Mouse (Mus musculus): ENCODE data around the gene Zc3h6. TPM values are rescaled to one million over a fixed set of nuclear protein-coding genes. Genes with fewer than 3 reads are reported as not detected.

Zc3h6 gene
- 1.8 and 2.2 TPM in 2 replicates for polyA plus RNA-seq (2014; fragmentation: Nextera tagmentation; extraction: Ambion mirVana)

- H3K4me1 ChIP-seq (replicated peaks; ENCODE audit: control insufficient read depth, insufficient read depth, low read length), result 0 out of 2 replicates have a peak, but pooled peaks cover 2% of the 10 kb centered on the region
- peak within 1 kb of the TSS; percentile 96 for H3K9ac ChIP-seq (ENCODE audit: low read depth, low read length)
- H3K4me3 ChIP-seq (ENCODE audit: low read depth, low read length), result peak within 1 kb of the TSS; percentile 61
- ATAC-seq (ENCODE audit: low FRiP score) (peak; percentile 97), DNase-seq (ENCODE audit: low spot score) (peak; percentile 99)
- no peaks in the 10 kb centered on the region for H3K9me3 ChIP-seq (ENCODE audit: control insufficient read depth, low read length)
- peak within 1 kb of the TSS; percentile 32 for H3K4me2 ChIP-seq (replicated peaks; ENCODE audit: low read depth, low read length)
- H3K36me3 ChIP-seq (ENCODE audit: control insufficient read depth, insufficient read depth, low read length), result no peaks in the 10 kb centered on the region
- H3K27ac ChIP-seq (ENCODE audit: low read depth, low read length), result peak within 1 kb of the TSS; percentile 98
- 1% methylated on average over 65 of the region's 65 CpGs for WGBS
- no peaks in the 10 kb centered on the region for H3K27me3 ChIP-seq (ENCODE audit: control insufficient read depth, insufficient read depth, low read length)
Observed at GRCm38 (mm10) chr2:128966641-128967580, at the start of gene Zc3h6. Zc3h6 (plus strand) TSS chr2:128967402.

DNA sequence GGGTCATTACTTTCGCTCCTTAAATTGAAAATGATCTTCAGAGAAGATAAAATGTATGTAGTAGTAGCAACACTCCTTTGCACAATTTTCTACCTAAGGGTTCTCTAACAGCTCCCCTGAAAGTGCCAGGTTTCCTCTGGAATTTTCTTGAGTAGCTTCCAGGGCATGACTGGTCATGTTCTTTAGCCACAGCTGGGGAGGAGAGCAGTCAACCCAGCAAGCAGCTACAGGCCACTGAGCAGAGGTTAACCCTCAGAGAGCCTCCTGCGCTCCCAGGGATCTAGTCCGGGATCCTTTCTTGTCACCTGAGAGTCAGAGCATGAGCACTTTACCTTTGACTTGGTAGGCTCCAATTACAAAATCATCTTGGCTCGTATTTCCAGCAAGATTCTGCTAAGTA, 42.4 kb upstream of the Zc3h6 start:
- 93% methylated on average over 4 of the region's 4 CpGs for WGBS
- Histone ChIP-seq H3K9me3 (ENCODE audit: control insufficient read depth, low read length) (no peaks in the 10 kb centered on the region), H3K27ac (ENCODE audit: low read depth, low read length) (no peak overlapping the region), H3K4me3 (ENCODE audit: low read depth, low read length) (no peak overlapping the region), H3K4me2 (replicated peaks; ENCODE audit: low read depth, low read length) (no peak overlapping the region), H3K4me1 (replicated peaks; ENCODE audit: control insufficient read depth, insufficient read depth, low read length) (no peaks in the 10 kb centered on the region), H3K27me3 (ENCODE audit: control insufficient read depth, insufficient read depth, low read length) (no peaks in the 10 kb centered on the region), H3K36me3 (ENCODE audit: control insufficient read depth, insufficient read depth, low read length) (no peaks in the 10 kb centered on the region), H3K9ac (ENCODE audit: low read depth, low read length) (no peak overlapping the region)
- DNase-seq (ENCODE audit: low spot score) (no peak), ATAC-seq (ENCODE audit: low FRiP score) (no peak)

- Histone ChIP-seq H3K4me3 (ENCODE audit: low read depth, low read length) (no peak overlapping the region), H3K9ac (ENCODE audit: low read depth, low read length) (no peak overlapping the region), H3K4me1 (replicated peaks; ENCODE audit: control insufficient read depth, insufficient read depth, low read length) (no peaks in the 10 kb centered on the region), H3K9me3 (ENCODE audit: control insufficient read depth, low read length) (no peaks in the 10 kb centered on the region), H3K36me3 (ENCODE audit: control insufficient read depth, insufficient read depth, low read length) (no peaks in the 10 kb centered on the region), H3K4me2 (replicated peaks; ENCODE audit: low read depth, low read length) (no peak overlapping the region), H3K27me3 (ENCODE audit: control insufficient read depth, insufficient read depth, low read length) (no peaks in the 10 kb centered on the region), H3K27ac (ENCODE audit: low read depth, low read length) (no peak overlapping the region)
- no peak for ATAC-seq (ENCODE audit: low FRiP score)
- DNase-seq (ENCODE audit: low spot score), result no peak
- WGBS, result 98% methylated on average over 3 of the region's 3 CpGs
Observed at GRCm38 (mm10) chr2:128928446-128928845, 38.8 kb upstream of the Zc3h6 start.

DNA sequence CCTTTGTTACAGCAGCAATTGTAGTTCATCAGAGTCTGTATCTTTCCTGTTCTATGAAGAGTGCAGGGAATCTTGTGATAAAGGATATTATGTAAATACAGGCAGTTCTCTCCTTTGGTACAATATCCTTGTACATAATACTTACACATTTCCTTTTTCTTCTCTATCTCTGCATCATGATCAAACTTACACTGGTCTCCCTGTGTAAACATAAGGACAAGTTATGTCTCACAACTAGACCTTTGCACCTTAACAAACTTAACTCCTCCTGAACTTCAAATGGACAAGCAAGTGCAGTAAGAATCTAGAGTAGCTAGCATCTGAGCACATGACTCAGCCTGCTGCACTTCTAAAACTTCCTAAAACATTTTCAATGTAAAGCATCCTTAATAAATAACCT, 36.5 kb upstream of the Zc3h6 start:
- ATAC-seq (ENCODE audit: low FRiP score), result no peak
- no peak for DNase-seq (ENCODE audit: low spot score)
- Histone ChIP-seq H3K27ac (ENCODE audit: low read depth, low read length) (no peak overlapping the region), H3K4me1 (replicated peaks; ENCODE audit: control insufficient read depth, insufficient read depth, low read length) (no peaks in the 10 kb centered on the region), H3K27me3 (ENCODE audit: control insufficient read depth, insufficient read depth, low read length) (no peaks in the 10 kb centered on the region), H3K4me3 (ENCODE audit: low read depth, low read length) (no peak overlapping the region), H3K9me3 (ENCODE audit: control insufficient read depth, low read length) (no peaks in the 10 kb centered on the region), H3K4me2 (replicated peaks; ENCODE audit: low read depth, low read length) (no peak overlapping the region), H3K36me3 (ENCODE audit: control insufficient read depth, insufficient read depth, low read length) (no peaks in the 10 kb centered on the region), H3K9ac (ENCODE audit: low read depth, low read length) (no peak overlapping the region)

GRCm38 (mm10) chr2:128936256-128936655, 30.9 kb upstream of the Zc3h6 start:
- Histone ChIP-seq H3K9me3 (ENCODE audit: control insufficient read depth, low read length) (no peaks in the 10 kb centered on the region), H3K4me3 (ENCODE audit: low read depth, low read length) (no peak overlapping the region), H3K27me3 (ENCODE audit: control insufficient read depth, insufficient read depth, low read length) (no peaks in the 10 kb centered on the region), H3K9ac (ENCODE audit: low read depth, low read length) (no peak overlapping the region), H3K27ac (ENCODE audit: low read depth, low read length) (no peak overlapping the region), H3K36me3 (ENCODE audit: control insufficient read depth, insufficient read depth, low read length) (no peaks in the 10 kb centered on the region), H3K4me2 (replicated peaks; ENCODE audit: low read depth, low read length) (no peak overlapping the region), H3K4me1 (replicated peaks; ENCODE audit: control insufficient read depth, insufficient read depth, low read length) (no peaks in the 10 kb centered on the region)
- DNase-seq (ENCODE audit: low spot score), result no peak
- 96% methylated on average over 3 of the region's 3 CpGs for WGBS
- no peak for ATAC-seq (ENCODE audit: low FRiP score)

DNA sequence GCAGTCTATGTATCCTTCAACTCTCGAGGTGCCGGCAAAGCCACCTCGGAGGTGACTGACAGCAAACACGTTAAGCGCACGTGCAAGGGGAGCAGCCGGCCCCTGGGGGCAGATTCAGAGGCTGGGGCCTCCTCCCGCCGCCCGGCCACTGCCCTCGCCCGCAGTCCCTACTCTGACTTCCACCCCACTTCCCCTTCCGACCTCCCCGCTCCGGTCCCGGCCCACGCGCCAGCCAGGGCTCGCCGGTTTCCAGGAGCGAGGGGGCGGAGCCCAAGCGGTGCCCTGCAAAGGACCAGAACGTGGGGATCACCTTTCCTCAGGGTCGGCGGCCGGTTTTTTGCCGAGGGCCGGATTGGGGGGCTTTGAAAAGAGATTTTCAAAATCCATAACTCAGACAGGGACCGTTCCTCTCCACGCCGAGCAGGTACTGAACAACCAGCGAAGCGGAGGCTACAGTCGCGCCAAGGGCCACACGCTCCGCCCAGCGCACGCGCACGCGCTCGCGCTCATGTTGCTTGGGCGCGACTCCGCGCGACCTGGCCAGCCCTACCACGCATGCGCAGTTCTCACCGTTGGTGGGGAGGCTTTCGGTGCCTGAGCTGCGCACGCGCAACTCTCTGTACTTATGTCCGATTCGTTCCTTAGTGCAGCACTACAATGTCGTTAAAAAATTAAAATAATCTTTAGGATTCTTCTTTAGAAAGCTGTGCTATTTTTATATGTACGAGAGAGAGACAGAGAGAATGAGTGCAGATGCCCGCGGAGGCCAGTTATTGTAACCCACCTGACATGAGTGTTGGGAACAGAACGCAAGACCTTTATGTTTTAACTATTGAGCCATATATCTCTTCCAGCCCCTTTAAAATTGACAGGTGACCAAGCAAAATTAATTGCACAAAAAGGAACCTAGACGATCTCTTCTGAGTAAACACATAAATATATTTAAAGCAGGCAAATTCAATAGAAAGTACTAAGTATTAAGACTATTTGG, 23.4 kb upstream of the Zc3h6 start, which contains the start of gene Zc3h8:
TSS of gene Zc3h8 (minus strand) at position 540 of the 991 bp plus-strand sequence.
- Histone ChIP-seq H3K27me3 (ENCODE audit: control insufficient read depth, insufficient read depth, low read length) (no peaks in the 10 kb centered on the region), H3K4me3 (ENCODE audit: low read depth, low read length) (peak within 1 kb of the TSS; percentile 73), H3K4me1 (replicated peaks; ENCODE audit: control insufficient read depth, insufficient read depth, low read length) (no peaks in the 10 kb centered on the region), H3K9me3 (ENCODE audit: control insufficient read depth, low read length) (no peaks in the 10 kb centered on the region), H3K36me3 (ENCODE audit: control insufficient read depth, insufficient read depth, low read length) (no peaks in the 10 kb centered on the region), H3K4me2 (replicated peaks; ENCODE audit: low read depth, low read length) (peak within 1 kb of the TSS; percentile 81), H3K9ac (ENCODE audit: low read depth, low read length) (peak within 1 kb of the TSS; percentile 83), H3K27ac (ENCODE audit: low read depth, low read length) (peak within 1 kb of the TSS; percentile 75)
- 2% methylated on average over 63 of the region's 65 CpGs for WGBS
- DNase-seq (ENCODE audit: low spot score) (peak; percentile 99), ATAC-seq (ENCODE audit: low FRiP score) (peak; percentile 96)

GRCm38 (mm10) chr2:128947962-128948588, 19.1 kb upstream of the Zc3h6 start:
- 33% methylated on average over 6 of the region's 6 CpGs for WGBS
- no peak for ATAC-seq (ENCODE audit: low FRiP score)
- Histone ChIP-seq H3K4me1 (replicated peaks; ENCODE audit: control insufficient read depth, insufficient read depth, low read length) (no peaks in the 10 kb centered on the region), H3K4me3 (ENCODE audit: low read depth, low read length) (no peak overlapping the region), H3K36me3 (ENCODE audit: control insufficient read depth, insufficient read depth, low read length) (no peaks in the 10 kb centered on the region), H3K27ac (ENCODE audit: low read depth, low read length) (no peak overlapping the region), H3K9ac (ENCODE audit: low read depth, low read length) (no peak overlapping the region), H3K27me3 (ENCODE audit: control insufficient read depth, insufficient read depth, low read length) (no peaks in the 10 kb centered on the region), H3K9me3 (ENCODE audit: control insufficient read depth, low read length) (no peaks in the 10 kb centered on the region), H3K4me2 (replicated peaks; ENCODE audit: low read depth, low read length) (no peak overlapping the region)
- DNase-seq (ENCODE audit: low spot score), result peak; percentile 68

DNA sequence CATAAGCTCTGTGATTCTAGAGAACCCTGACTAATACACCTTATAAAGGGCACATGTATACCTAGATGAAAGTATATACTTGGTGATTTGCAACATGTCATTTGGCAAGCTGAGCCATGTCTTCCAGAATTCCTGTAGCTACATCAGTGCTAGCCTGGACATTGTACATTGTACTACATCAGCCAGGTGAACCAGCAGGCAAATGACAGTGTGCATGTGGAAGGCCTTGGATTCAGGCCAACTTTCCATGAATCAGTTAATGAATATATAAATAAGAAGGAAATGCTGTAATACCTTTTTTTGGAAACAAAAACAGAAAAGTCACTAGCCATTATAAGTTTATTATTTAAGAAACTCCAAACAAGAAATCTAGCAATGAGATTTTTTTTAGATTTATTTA, 13.0 kb upstream of the Zc3h6 start:
- Histone ChIP-seq H3K36me3 (ENCODE audit: control insufficient read depth, insufficient read depth, low read length) (no peaks in the 10 kb centered on the region), H3K27ac (ENCODE audit: low read depth, low read length) (no peak overlapping the region), H3K4me2 (replicated peaks; ENCODE audit: low read depth, low read length) (no peak overlapping the region), H3K9ac (ENCODE audit: low read depth, low read length) (no peak overlapping the region), H3K9me3 (ENCODE audit: control insufficient read depth, low read length) (no peaks in the 10 kb centered on the region), H3K27me3 (ENCODE audit: control insufficient read depth, insufficient read depth, low read length) (no peaks in the 10 kb centered on the region), H3K4me1 (replicated peaks; ENCODE audit: control insufficient read depth, insufficient read depth, low read length) (no peaks in the 10 kb centered on the region), H3K4me3 (ENCODE audit: low read depth, low read length) (no peak overlapping the region)
- ATAC-seq (ENCODE audit: low FRiP score) (no peak), DNase-seq (ENCODE audit: low spot score) (no peak)
